Mouse (Mus musculus) neural tube, embryonic 11.5 days (tissue): ENCODE measurements around the gene Arl3. TPM values are rescaled to one million over a fixed set of nuclear protein-coding genes. Genes with fewer than 3 reads are reported as not detected.

Source experiments
- ATAC-seq: fragments of 200-750 bp; cut with Nextera tagmentation; 2 replicates; pipeline ENCODE4 v1.8.0; 2017; ENCODE audit warnings: moderate number of reproducible peaks, mild to moderate bottlenecking, moderate TSS enrichment, moderate library complexity; ENCODE audit not compliant: insufficient read depth, low FRiP score, low TSS enrichment
- DNase-seq: peaks from one replicate; pipeline ENCODE4 v3.0.0-alpha.2; 2015; ENCODE audit warnings: low spot score
- H3K27ac ChIP-seq: fragments of 300-500 bp; sonication (generic); 2 replicates; pipeline ENCODE4 v1.5.1; 2014; ENCODE audit warnings: low read depth, mild to moderate bottlenecking, low read length
- H3K27me3 ChIP-seq: fragments of 300-500 bp; sonication (generic); 2 replicates; pipeline ENCODE4 v1.6.1; 2014; ENCODE audit warnings: mild to moderate bottlenecking, low read length, mixed read lengths; ENCODE audit not compliant: control insufficient read depth, insufficient read depth
- H3K36me3 ChIP-seq: fragments of 300-500 bp; sonication (generic); 2 replicates; pipeline ENCODE4 v1.6.1; 2014; ENCODE audit warnings: mild to moderate bottlenecking, low read length, moderate library complexity, mixed read lengths; ENCODE audit not compliant: control insufficient read depth, insufficient read depth
- H3K4me1 ChIP-seq: fragments of 300-500 bp; sonication (generic); 2 replicates; pipeline ENCODE4 v1.6.1; 2014; ENCODE audit warnings: low read length, mixed read lengths; ENCODE audit not compliant: control insufficient read depth, insufficient read depth
- H3K4me2 ChIP-seq: fragments of 300-500 bp; sonication (generic); 2 replicates; pipeline ENCODE4 v1.6.1; 2014; ENCODE audit warnings: low read depth, mild to moderate bottlenecking, moderate library complexity
- H3K4me3 ChIP-seq: fragments of 300-500 bp; sonication (generic); 2 replicates; pipeline ENCODE4 v1.5.1; 2014; ENCODE audit warnings: low read depth, low read length
- H3K9ac ChIP-seq: fragments of 300-500 bp; sonication (generic); 2 replicates; pipeline ENCODE4 v1.6.1; 2014; ENCODE audit warnings: mild to moderate bottlenecking, low read length
- H3K9me3 ChIP-seq: fragments of 300-500 bp; sonication (generic); 2 replicates; pipeline ENCODE4 v1.6.1; 2016; ENCODE audit warnings: low read length; ENCODE audit not compliant: control insufficient read depth
- WGBS: fragments of 180-500 bp; shearing (Covaris S2); extraction: QIAGEN DNeasy Blood & Tissue Kit; methylation state at CpG from one replicate; pipeline ENCODE4 v1.1.7; 2014; 5-methylcytosine and 5-hydroxymethylcytosine counted together
- polyA plus RNA-seq: library from polyadenylated mRNA; unstranded; fragments of >200 nt; fragmentation: Nextera tagmentation; extraction: Ambion mirVana; gene quantifications from 2 replicates; pipeline ENCODE4 v1.2.1, GENCODE M21; 2014

The Arl3 gene
- polyA plus RNA-seq, 1 experiment from 2014 or later: 123 TPM

- WGBS: 12% methylated on average over 17 of the region's 17 CpGs
- Histone ChIP-seq H3K27ac (peak overlapping the region; percentile 88), H3K27me3 (no peaks in the 10 kb centered on the region), H3K9ac (peak overlapping the region; percentile 52), H3K4me3 (peak overlapping the region; percentile 21; the same call in 1 of the 2 replicates), H3K4me2 (peak overlapping the region; percentile 53), H3K4me1 (peaks cover 81% of the 10 kb centered on the region), H3K36me3 (no peaks in the 10 kb centered on the region), H3K9me3 (no peaks in the 10 kb centered on the region)
- DNase-seq: no peak
- no peak for ATAC-seq
Observed at GRCm38 (mm10) chr19:46527632-46528528, 45.1 kb downstream of the Arl3 start.

GRCm38 (mm10) chr19:46525691-46526631, 47.0 kb downstream of the Arl3 start:
- ATAC-seq (no peak), DNase-seq (no peak)
- Histone ChIP-seq H3K9me3 (no peaks in the 10 kb centered on the region), H3K27me3 (no peaks in the 10 kb centered on the region), H3K9ac (no peak overlapping the region), H3K27ac (no peak overlapping the region), H3K4me1 (peaks cover 65% of the 10 kb centered on the region), H3K4me2 (no peak overlapping the region), H3K4me3 (no peak overlapping the region), H3K36me3 (no peaks in the 10 kb centered on the region)
- WGBS: 51% methylated on average over 10 of the region's 10 CpGs

DNA sequence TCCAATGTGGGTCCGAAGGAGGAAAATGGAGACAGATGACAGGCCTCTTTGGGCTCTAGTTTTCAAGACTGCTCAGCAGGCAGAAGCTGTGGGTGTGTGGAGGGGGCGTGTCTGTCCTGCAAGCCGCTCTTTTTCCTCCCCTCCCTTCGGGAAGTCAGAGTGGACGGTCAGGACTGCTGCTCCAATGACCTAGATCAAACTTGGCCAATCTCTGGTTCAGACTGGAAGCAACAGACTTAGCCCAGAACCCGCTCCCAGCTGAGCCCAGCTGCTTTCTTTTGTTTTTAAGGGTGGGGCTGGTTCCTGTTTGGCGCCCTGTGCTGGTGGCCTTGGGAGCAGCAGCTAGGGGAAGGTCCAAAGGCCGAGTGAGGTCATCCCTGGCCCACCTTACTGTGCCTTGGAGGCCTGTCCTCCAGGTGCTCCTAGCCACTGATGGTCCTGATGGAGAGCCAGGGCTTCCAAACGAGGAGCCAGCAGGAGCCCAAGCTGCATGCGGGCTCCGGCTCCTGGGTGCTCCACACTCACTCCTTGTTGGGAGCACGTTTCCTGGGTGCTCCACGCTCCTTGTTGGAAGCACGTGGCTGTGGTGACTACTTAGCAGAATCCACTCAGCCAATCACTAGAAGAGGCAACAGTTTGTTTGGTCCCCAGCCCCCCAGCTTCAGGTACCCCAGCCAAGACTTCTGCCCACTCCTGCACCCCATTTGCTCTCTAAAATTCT, 48.2 kb downstream of the Arl3 start:
- Histone ChIP-seq H3K36me3 (no peaks in the 10 kb centered on the region), H3K27me3 (no peaks in the 10 kb centered on the region), H3K4me3 (no peak overlapping the region), H3K9me3 (no peaks in the 10 kb centered on the region), H3K27ac (peak overlapping the region; percentile 51; the same call in 1 of the 2 replicates), H3K9ac (0 out of 2 replicates have a peak overlapping the region, but pooled peaks have one; percentile 12), H3K4me1 (peaks cover 53% of the 10 kb centered on the region), H3K4me2 (peak overlapping the region; percentile 39)
- 24% methylated on average over 14 of the region's 14 CpGs for WGBS
- no peak for ATAC-seq
- DNase-seq: peak; percentile 46

DNA sequence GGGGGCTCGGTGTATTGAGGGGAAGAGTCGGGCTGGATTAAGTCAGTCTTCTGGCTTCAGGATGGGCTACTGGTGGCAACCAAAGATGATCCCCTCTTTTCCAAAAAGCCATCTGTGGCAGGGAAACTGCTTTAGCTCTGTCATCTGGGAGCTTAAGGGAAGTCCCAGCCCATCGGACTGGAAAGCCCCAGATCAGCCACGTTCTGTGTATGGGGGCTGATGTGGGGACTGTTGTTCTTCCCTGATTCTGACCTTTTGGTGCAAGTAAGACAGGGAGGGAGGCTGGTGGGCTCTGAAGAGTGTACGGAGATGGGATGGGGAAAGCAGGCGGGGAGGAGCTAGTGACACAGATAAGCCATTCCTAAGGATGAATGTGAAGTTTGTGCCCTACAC, 48.9 kb downstream of the Arl3 start:
- DNase-seq: no peak
- Histone ChIP-seq H3K4me2 (peak overlapping the region; percentile 39), H3K9ac (0 out of 2 replicates have a peak overlapping the region, but pooled peaks have one; percentile 9), H3K4me3 (no peak overlapping the region), H3K36me3 (no peaks in the 10 kb centered on the region), H3K4me1 (peaks cover 47% of the 10 kb centered on the region), H3K27ac (peak overlapping the region; percentile 51), H3K9me3 (no peaks in the 10 kb centered on the region), H3K27me3 (no peaks in the 10 kb centered on the region)
- no peak for ATAC-seq
- 13% methylated on average over 6 of the region's 6 CpGs for WGBS

DNA sequence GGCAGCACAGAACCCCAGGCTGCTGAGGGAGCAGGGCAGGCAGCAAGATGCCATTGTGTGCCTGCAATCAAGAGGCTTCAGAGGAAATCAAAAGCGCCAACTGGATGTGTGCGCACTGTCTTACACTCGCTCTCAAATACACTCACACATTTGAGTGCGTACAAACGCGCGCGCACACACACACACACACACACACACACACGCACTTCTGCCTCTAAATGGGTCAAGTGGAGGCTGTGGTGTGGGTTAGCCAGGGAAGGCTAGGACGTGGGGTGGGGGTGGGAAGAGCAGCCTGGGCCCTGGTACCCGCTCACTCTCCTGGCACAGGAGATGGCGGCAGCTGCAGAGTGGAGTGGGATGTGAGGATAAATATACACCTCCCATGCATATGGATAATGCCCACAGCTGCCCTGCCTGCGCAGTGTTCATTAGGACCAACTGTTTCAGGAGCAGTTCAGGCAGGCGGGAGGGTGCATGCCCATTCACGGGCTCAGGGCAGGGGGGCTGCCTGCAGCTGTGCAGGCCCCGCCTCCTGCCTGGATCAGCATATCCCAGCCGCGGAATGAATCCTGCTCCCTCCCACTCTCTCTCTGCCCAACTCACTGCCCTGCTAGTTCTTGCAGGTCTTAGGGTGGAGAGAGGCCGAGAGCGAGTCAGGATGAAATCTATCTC, 49.4 kb downstream of the Arl3 start:
- 8% methylated on average over 20 of the region's 20 CpGs for WGBS
- peaks cover 44% of the 10 kb centered on the region for H3K4me1 ChIP-seq
- no peaks in the 10 kb centered on the region for H3K36me3 ChIP-seq

GRCm38 (mm10) chr19:46523131-46523479, 49.9 kb downstream of the Arl3 start:
- no peak for ATAC-seq
- Histone ChIP-seq H3K9me3 (no peaks in the 10 kb centered on the region), H3K27me3 (no peaks in the 10 kb centered on the region), H3K4me2 (peak overlapping the region; percentile 39; the same call in 1 of the 2 replicates), H3K9ac (peak overlapping the region; percentile 27; the same call in 1 of the 2 replicates), H3K4me3 (no peak overlapping the region), H3K27ac (peak overlapping the region; percentile 63; the same call in 1 of the 2 replicates), H3K4me1 (peaks cover 44% of the 10 kb centered on the region), H3K36me3 (no peaks in the 10 kb centered on the region)
- DNase-seq: no peak

More for the DNA sequence above, 49.4 kb downstream of the Arl3 start:
- peak overlapping the region; percentile 63; the same call in 1 of the 2 replicates for H3K27ac ChIP-seq
- H3K4me3 ChIP-seq: no peak overlapping the region
- H3K9me3 ChIP-seq: no peaks in the 10 kb centered on the region
- peak overlapping the region; percentile 27; the same call in 1 of the 2 replicates for H3K9ac ChIP-seq
- no peaks in the 10 kb centered on the region for H3K27me3 ChIP-seq
- H3K4me2 ChIP-seq: peak overlapping the region; percentile 39
- DNase-seq (peak; percentile 83), ATAC-seq (peak; percentile 86)

DNA sequence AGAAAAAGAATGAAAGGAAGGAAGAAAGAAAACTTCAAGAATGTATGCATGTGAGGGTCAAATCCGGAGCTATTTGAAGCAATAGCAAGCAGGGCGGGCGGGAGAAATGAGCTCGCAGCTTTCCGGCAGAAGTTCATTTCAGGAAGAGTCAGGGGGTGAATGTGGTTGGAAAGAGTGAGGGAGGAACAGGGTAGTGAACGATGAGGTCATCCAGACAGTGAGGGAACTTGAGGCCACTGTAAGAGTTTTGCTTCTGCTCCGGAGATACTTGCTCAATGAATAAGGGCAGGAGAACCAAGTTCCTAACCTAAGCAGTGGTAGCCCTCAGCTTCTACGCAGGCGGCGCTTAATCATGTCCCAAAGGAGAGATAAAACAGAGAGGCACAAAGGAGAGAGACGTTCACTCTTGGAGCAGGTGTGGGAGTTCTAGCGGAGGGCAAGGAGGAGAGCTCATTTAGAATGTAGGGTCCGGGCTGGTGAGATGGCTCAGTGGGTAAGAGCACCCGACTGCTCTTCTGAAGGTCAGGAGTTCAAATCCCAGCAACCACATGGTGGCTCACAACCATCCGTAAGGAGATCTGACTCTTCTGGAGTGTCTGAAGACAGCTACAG, 50.5 kb downstream of the Arl3 start:
- DNase-seq: no peak
- no peaks in the 10 kb centered on the region for H3K36me3 ChIP-seq
- H3K4me3 ChIP-seq: no peak overlapping the region
- ATAC-seq: no peak
- H3K9me3 ChIP-seq: no peaks in the 10 kb centered on the region
- WGBS: 43% methylated on average over 15 of the region's 15 CpGs
- H3K27ac ChIP-seq: no peak overlapping the region
- peaks cover 43% of the 10 kb centered on the region for H3K4me1 ChIP-seq
- H3K4me2 ChIP-seq: no peak overlapping the region
- no peaks in the 10 kb centered on the region for H3K27me3 ChIP-seq
- H3K9ac ChIP-seq: no peak overlapping the region
